Mouse (Mus musculus): ENCODE results near the gene 4933430I17Rik. TPM values are rescaled to one million over a fixed set of nuclear protein-coding genes. Genes with fewer than 3 reads are reported as not detected.

4933430I17Rik gene
- polyA plus RNA-seq, 1 experiment, result 1.3 TPM

DNA sequence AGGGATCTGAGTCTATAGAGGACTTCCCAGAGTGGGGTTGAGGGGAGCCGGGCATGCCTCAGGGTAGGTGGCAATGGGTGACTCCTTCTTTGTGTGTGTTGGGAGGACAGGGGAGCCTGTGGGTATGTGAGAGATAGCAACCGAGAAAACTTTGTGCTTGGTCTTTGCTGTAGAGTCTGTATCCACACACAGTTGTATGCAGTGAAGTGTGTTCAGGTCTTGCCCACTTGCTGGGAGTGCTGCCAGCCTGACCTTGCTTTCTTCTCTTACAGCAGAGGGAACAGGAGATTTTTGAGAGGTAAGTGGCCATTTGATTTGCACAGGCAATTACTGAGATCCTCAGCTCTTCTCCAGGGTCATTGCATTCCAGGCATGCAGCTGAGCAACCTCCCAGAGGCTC, 37.3 kb upstream of the 4933430I17Rik start:
- Histone ChIP-seq H3K9ac (ENCODE audit: low read depth, poor library complexity, severe bottlenecking) (no peak overlapping the region), H3K27ac (ENCODE audit: insufficient read depth, low read length) (no peak overlapping the region), H3K36me3 (ENCODE audit: control insufficient read depth, insufficient read depth, low read length, poor library complexity, severe bottlenecking) (no peaks in the 10 kb centered on the region; the same call in 1 of the 2 replicates), H3K4me3 (ENCODE audit: low read depth, low read length) (no peak overlapping the region), H3K4me1 (ENCODE audit: control insufficient read depth, insufficient read depth, low read length) (no peaks in the 10 kb centered on the region), H3K27me3 (ENCODE audit: control insufficient read depth, insufficient read depth, low read length, poor library complexity, severe bottlenecking) (no peaks in the 10 kb centered on the region), H3K9me3 (replicated peaks; ENCODE audit: control insufficient read depth, insufficient read depth, low read length, poor library complexity, severe bottlenecking) (no peaks in the 10 kb centered on the region)
- no peak for TF ChIP-seq EP300 (IDR thresholded peaks at IDR 0.05; ENCODE audit: insufficient read depth, low read depth, low read length)
- TF ChIP-seq CTCF (IDR thresholded peaks at IDR 0.05; ENCODE audit: low read depth, low read length), result no peak
- no peak for TF ChIP-seq POLR2A (IDR thresholded peaks at IDR 0.05; ENCODE audit: insufficient read depth, low read length)

- Histone ChIP-seq H3K27ac (ENCODE audit: insufficient read depth, low read length) (no peak overlapping the region), H3K9ac (ENCODE audit: low read depth, poor library complexity, severe bottlenecking) (no peak overlapping the region), H3K27me3 (ENCODE audit: control insufficient read depth, insufficient read depth, low read length, poor library complexity, severe bottlenecking) (no peaks in the 10 kb centered on the region), H3K36me3 (ENCODE audit: control insufficient read depth, insufficient read depth, low read length, poor library complexity, severe bottlenecking) (no peaks in the 10 kb centered on the region; the same call in 1 of the 2 replicates), H3K4me1 (ENCODE audit: control insufficient read depth, insufficient read depth, low read length) (no peaks in the 10 kb centered on the region), H3K9me3 (replicated peaks; ENCODE audit: control insufficient read depth, insufficient read depth, low read length, poor library complexity, severe bottlenecking) (no peaks in the 10 kb centered on the region), H3K4me3 (ENCODE audit: low read depth, low read length) (no peak overlapping the region)
- TF ChIP-seq POLR2A (IDR thresholded peaks at IDR 0.05; ENCODE audit: insufficient read depth, low read length) (no peak), EP300 (IDR thresholded peaks at IDR 0.05; ENCODE audit: insufficient read depth, low read depth, low read length) (no peak), CTCF (IDR thresholded peaks at IDR 0.05; ENCODE audit: low read depth, low read length) (no peak)
Observed at GRCm38 (mm10) chr4:62492682-62493081, 32.5 kb upstream of the 4933430I17Rik start.

DNA sequence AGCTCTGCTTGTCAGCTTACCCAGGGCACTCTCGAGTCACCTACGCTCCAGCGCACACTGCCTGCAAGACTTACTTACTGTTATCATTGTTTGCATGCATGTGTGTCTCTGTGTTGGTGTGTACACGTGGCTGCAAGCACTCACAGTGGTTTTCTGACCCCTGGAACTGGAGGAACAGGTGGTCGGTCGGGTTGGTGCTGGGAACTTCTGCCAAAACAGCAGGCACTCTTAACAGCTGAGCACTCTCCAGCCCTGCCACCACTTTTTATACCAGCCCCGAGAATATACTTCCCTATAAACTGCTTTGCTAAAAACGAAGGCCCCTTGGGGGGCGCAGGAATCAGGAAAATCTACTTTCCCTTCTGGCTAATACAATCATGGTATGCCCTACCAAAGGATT, 30.9 kb upstream of the 4933430I17Rik start:
- TF ChIP-seq POLR2A (IDR thresholded peaks at IDR 0.05; ENCODE audit: insufficient read depth, low read length), result no peak
- TF ChIP-seq CTCF (IDR thresholded peaks at IDR 0.05; ENCODE audit: low read depth, low read length), result no peak
- TF ChIP-seq EP300 (IDR thresholded peaks at IDR 0.05; ENCODE audit: insufficient read depth, low read depth, low read length), result no peak
- H3K9me3 ChIP-seq (replicated peaks; ENCODE audit: control insufficient read depth, insufficient read depth, low read length, poor library complexity, severe bottlenecking), result no peaks in the 10 kb centered on the region
- no peak overlapping the region for H3K27ac ChIP-seq (ENCODE audit: insufficient read depth, low read length)
- no peak overlapping the region for H3K9ac ChIP-seq (ENCODE audit: low read depth, poor library complexity, severe bottlenecking)
- no peaks in the 10 kb centered on the region for H3K27me3 ChIP-seq (ENCODE audit: control insufficient read depth, insufficient read depth, low read length, poor library complexity, severe bottlenecking)
- no peaks in the 10 kb centered on the region for H3K36me3 ChIP-seq (ENCODE audit: control insufficient read depth, insufficient read depth, low read length, poor library complexity, severe bottlenecking)
- no peak overlapping the region for H3K4me3 ChIP-seq (ENCODE audit: low read depth, low read length)
- H3K4me1 ChIP-seq (ENCODE audit: control insufficient read depth, insufficient read depth, low read length), result no peaks in the 10 kb centered on the region

DNA sequence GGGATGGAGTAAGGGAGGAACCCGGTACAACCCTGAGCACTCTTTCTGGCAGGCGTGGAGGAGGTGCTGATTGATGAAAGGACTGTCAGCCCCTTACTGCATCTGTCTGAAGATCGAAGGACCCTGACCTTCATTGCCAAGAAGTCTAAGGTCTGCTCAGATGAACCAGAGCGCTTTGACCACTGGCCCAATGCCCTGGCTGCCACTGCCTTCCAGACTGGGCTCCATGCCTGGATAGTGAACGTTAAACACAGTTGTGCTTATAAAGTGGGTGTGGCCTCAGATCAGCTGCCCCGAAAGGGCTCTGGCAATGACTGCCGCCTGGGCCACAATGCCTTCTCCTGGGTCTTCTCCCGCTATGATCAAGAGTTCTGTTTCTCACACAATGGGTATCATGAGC, 29.2 kb upstream of the 4933430I17Rik start:
- no peaks in the 10 kb centered on the region for H3K27me3 ChIP-seq (ENCODE audit: control insufficient read depth, insufficient read depth, low read length, poor library complexity, severe bottlenecking)
- H3K9me3 ChIP-seq (replicated peaks; ENCODE audit: control insufficient read depth, insufficient read depth, low read length, poor library complexity, severe bottlenecking), result no peaks in the 10 kb centered on the region
- H3K36me3 ChIP-seq (ENCODE audit: control insufficient read depth, insufficient read depth, low read length, poor library complexity, severe bottlenecking), result no peaks in the 10 kb centered on the region
- H3K9ac ChIP-seq (ENCODE audit: low read depth, poor library complexity, severe bottlenecking), result no peak overlapping the region
- TF ChIP-seq POLR2A (IDR thresholded peaks at IDR 0.05; ENCODE audit: insufficient read depth, low read length), result no peak
- no peak for TF ChIP-seq CTCF (IDR thresholded peaks at IDR 0.05; ENCODE audit: low read depth, low read length)
- no peak for TF ChIP-seq EP300 (IDR thresholded peaks at IDR 0.05; ENCODE audit: insufficient read depth, low read depth, low read length)
- H3K4me1 ChIP-seq (ENCODE audit: control insufficient read depth, insufficient read depth, low read length), result no peaks in the 10 kb centered on the region
- H3K27ac ChIP-seq (ENCODE audit: insufficient read depth, low read length), result no peak overlapping the region
- H3K4me3 ChIP-seq (ENCODE audit: low read depth, low read length), result no peak overlapping the region

GRCm38 (mm10) chr4:62496815-62497214, 28.4 kb upstream of the 4933430I17Rik start:
- no peaks in the 10 kb centered on the region for H3K36me3 ChIP-seq (ENCODE audit: control insufficient read depth, insufficient read depth, low read length, poor library complexity, severe bottlenecking)
- H3K27ac ChIP-seq (ENCODE audit: insufficient read depth, low read length), result no peak overlapping the region
- H3K9ac ChIP-seq (ENCODE audit: low read depth, poor library complexity, severe bottlenecking), result no peak overlapping the region
- H3K27me3 ChIP-seq (ENCODE audit: control insufficient read depth, insufficient read depth, low read length, poor library complexity, severe bottlenecking), result no peaks in the 10 kb centered on the region
- no peaks in the 10 kb centered on the region for H3K9me3 ChIP-seq (replicated peaks; ENCODE audit: control insufficient read depth, insufficient read depth, low read length, poor library complexity, severe bottlenecking)
- TF ChIP-seq CTCF (IDR thresholded peaks at IDR 0.05; ENCODE audit: low read depth, low read length) (no peak), EP300 (IDR thresholded peaks at IDR 0.05; ENCODE audit: insufficient read depth, low read depth, low read length) (no peak), POLR2A (IDR thresholded peaks at IDR 0.05; ENCODE audit: insufficient read depth, low read length) (no peak)
- H3K4me3 ChIP-seq (ENCODE audit: low read depth, low read length), result no peak overlapping the region
- H3K4me1 ChIP-seq (ENCODE audit: control insufficient read depth, insufficient read depth, low read length), result no peaks in the 10 kb centered on the region

DNA sequence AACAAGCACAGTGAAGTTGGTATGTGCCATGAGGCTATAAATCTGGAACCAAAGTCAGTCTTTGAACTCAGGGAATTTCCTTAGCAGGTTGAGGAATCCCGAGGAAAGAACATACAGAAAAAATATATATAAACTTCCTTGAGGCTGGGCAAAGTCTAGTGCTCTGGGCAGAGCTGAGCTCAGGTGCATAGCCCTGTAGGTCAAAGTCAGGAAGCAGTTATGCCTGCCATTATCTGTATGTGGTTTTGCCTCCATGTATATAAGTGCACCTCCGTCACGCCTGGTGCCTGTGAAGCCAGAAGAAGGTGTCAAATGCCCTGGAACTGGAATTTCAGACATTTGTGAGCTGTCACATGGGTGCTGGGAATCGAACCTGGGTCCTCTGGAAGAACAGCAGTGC, 24.4 kb upstream of the 4933430I17Rik start:
- Histone ChIP-seq H3K4me3 (ENCODE audit: low read depth, low read length) (no peak overlapping the region), H3K27me3 (ENCODE audit: control insufficient read depth, insufficient read depth, low read length, poor library complexity, severe bottlenecking) (no peaks in the 10 kb centered on the region), H3K4me1 (ENCODE audit: control insufficient read depth, insufficient read depth, low read length) (no peaks in the 10 kb centered on the region), H3K27ac (ENCODE audit: insufficient read depth, low read length) (no peak overlapping the region), H3K9me3 (replicated peaks; ENCODE audit: control insufficient read depth, insufficient read depth, low read length, poor library complexity, severe bottlenecking) (no peaks in the 10 kb centered on the region), H3K9ac (ENCODE audit: low read depth, poor library complexity, severe bottlenecking) (no peak overlapping the region), H3K36me3 (ENCODE audit: control insufficient read depth, insufficient read depth, low read length, poor library complexity, severe bottlenecking) (no peaks in the 10 kb centered on the region)
- TF ChIP-seq EP300 (IDR thresholded peaks at IDR 0.05; ENCODE audit: insufficient read depth, low read depth, low read length) (no peak), CTCF (IDR thresholded peaks at IDR 0.05; ENCODE audit: low read depth, low read length) (no peak), POLR2A (IDR thresholded peaks at IDR 0.05; ENCODE audit: insufficient read depth, low read length) (no peak)
